Mouse (Mus musculus) hindbrain, postnatal 0 days (tissue): ENCODE results near the gene Tst. TPM values are rescaled to one million over a fixed set of nuclear protein-coding genes. Genes with fewer than 3 reads are reported as not detected.

Source experiments
- ATAC-seq: fragments of 200-750 bp; cut with Nextera tagmentation; 2 replicates; pipeline ENCODE4 v1.8.0; 2017; ENCODE audit warnings: mild to moderate bottlenecking, moderate TSS enrichment, moderate library complexity
- DNase-seq: peaks from one replicate; pipeline ENCODE4 v3.0.0-alpha.2; 2015; ENCODE audit warnings: low spot score
- H3K27ac ChIP-seq: fragments of 300-500 bp; sonication (generic); 2 replicates; pipeline ENCODE4 v1.5.1; 2014; ENCODE audit warnings: mild to moderate bottlenecking
- H3K27me3 ChIP-seq: fragments of 300-500 bp; sonication (generic); 2 replicates; pipeline ENCODE4 v1.6.1; 2014; ENCODE audit warnings: low read length, mixed read lengths; ENCODE audit not compliant: insufficient read depth
- H3K36me3 ChIP-seq: fragments of 300-500 bp; sonication (generic); 2 replicates; pipeline ENCODE4 v1.6.1; 2014; ENCODE audit warnings: low read length, mixed read lengths; ENCODE audit not compliant: insufficient read depth
- H3K4me1 ChIP-seq: fragments of 300-500 bp; sonication (generic); 2 replicates; pipeline ENCODE4 v1.6.1; 2014; ENCODE audit warnings: antibody characterized with exemption, low read length, mixed read lengths; ENCODE audit not compliant: insufficient read depth
- H3K4me2 ChIP-seq: fragments of 300-500 bp; sonication (generic); 2 replicates; pipeline ENCODE4 v1.6.1; 2014; ENCODE audit warnings: low read depth, mild to moderate bottlenecking, low read length, moderate library complexity, mixed read lengths
- H3K4me3 ChIP-seq: fragments of 300-500 bp; sonication (generic); 2 replicates; pipeline ENCODE4 v1.5.1; 2014; ENCODE audit warnings: low read length
- H3K9ac ChIP-seq: fragments of 300-500 bp; sonication (generic); replicated peaks from 2 replicates; pipeline ENCODE4 v1.6.1; 2014; ENCODE audit warnings: mild to moderate bottlenecking, low read length, moderate library complexity, mixed read lengths
- H3K9me3 ChIP-seq: fragments of 300-500 bp; sonication (generic); 2 replicates; pipeline ENCODE4 v1.6.1; 2016; ENCODE audit warnings: low read length, mixed read lengths
- CTCF ChIP-seq: IDR thresholded peaks from 2 replicates; pipeline ENCODE4 v1.5.1; 2016; ENCODE audit warnings: antibody characterized with exemption, control low read depth, low read depth
- WGBS: fragments of 180-500 bp; shearing (Covaris S2); extraction: QIAGEN DNeasy Blood & Tissue Kit; methylation state at CpG from one replicate; pipeline ENCODE4 v1.1.7; 2014; 5-methylcytosine and 5-hydroxymethylcytosine counted together
- polyA plus RNA-seq: library from polyadenylated mRNA; unstranded; fragments of >200 nt; fragmentation: Nextera tagmentation; extraction: Ambion mirVana; gene quantifications from 2 replicates; pipeline ENCODE4 v1.2.1, GENCODE M21; 2015
- total RNA-seq: library from RNA; depleted of rRNA; stranded (reverse); fragments of >200 nt; gene quantifications from 2 replicates; pipeline ENCODE4 v1.2.3, GENCODE M21; 2014

Tst gene
- total and polyA plus RNA-seq, 2 experiments from 2014 or later = 64.4 to 75.1 TPM

DNA sequence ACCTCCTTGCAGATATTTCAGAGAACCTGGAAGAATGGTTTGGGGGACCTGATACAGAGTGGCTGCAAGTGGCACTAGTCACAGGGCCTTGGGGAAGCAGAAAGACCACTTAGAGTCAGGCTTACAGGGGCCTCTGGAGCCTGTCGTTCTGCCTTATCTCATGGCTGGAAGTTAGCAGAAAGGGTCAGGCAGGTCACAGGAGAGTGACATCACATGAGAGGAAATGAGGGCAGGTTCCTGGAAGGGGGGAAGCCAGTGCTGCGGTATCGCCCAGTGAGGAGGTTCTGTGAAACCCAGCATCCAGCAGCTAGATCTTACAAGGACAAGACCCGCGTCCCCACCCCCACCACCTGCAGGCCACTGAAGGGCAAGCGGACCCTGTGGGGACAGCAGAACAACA lies 43.4 kb upstream of the Tst start:
- no peaks in the 10 kb centered on the region for H3K27me3 ChIP-seq
- H3K4me2 ChIP-seq = no peak overlapping the region
- H3K9me3 ChIP-seq = no peaks in the 10 kb centered on the region
- ATAC-seq (no peak), DNase-seq (no peak)
- no peaks in the 10 kb centered on the region for H3K36me3 ChIP-seq
- whole genome bisulfite sequencing = 75% methylated on average over 6 of the region's 6 CpGs
- TF ChIP-seq CTCF = no peak
- no peaks in the 10 kb centered on the region for H3K4me1 ChIP-seq
- H3K27ac ChIP-seq = no peak overlapping the region
- H3K4me3 ChIP-seq = no peak overlapping the region
- H3K9ac ChIP-seq = no peak overlapping the region

DNA sequence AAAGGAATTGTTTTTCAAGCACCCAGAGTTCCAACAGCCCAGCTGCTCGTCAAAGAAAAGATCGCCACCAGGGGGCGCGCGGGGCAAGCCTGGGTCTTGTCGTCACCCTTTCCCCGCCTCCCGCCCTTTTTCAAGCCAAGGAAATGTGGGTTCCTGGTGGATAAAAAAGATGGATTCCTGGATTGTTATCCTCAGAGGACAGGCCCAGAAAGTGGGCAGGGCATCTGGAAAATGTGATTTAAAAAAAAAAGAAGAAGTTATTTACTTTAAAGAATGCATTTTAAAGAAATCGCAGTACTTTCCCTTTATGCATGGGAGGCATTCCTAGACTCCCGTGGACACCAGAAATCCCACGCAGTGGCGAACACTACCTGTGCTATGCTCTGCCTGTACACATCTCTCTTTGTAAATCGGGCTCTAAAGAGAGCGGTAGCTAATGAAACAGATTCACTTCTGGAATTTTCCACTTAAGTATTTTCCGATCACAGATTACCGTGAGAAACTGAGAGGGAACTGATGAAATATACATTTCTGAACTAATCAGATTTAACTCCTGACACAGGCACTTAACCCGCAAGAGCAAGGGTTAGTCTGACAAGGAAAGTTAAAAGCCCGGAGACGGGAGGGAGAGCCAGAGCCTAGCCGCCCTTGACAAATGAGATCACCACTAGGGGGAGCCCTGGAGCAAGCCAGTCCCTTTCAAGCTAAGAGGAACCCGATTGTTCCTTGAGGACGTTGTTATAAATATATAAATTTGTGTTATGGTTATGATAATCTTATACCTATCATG lies 42.2 kb upstream of the Tst start:
- Histone ChIP-seq H3K27me3 (no peaks in the 10 kb centered on the region), H3K9me3 (no peaks in the 10 kb centered on the region), H3K36me3 (no peaks in the 10 kb centered on the region), H3K4me1 (no peaks in the 10 kb centered on the region), H3K4me3 (peak overlapping the region; percentile 29), H3K9ac (no peak overlapping the region; the same call in 1 of the 2 replicates), H3K4me2 (peak overlapping the region; percentile 70), H3K27ac (peak overlapping the region; percentile 66)
- ATAC-seq (peak; percentile 50), DNase-seq (peak; percentile 95)
- TF ChIP-seq CTCF = peak; percentile 94
- under 1% methylated on average over 22 of the region's 22 CpGs for WGBS

DNA sequence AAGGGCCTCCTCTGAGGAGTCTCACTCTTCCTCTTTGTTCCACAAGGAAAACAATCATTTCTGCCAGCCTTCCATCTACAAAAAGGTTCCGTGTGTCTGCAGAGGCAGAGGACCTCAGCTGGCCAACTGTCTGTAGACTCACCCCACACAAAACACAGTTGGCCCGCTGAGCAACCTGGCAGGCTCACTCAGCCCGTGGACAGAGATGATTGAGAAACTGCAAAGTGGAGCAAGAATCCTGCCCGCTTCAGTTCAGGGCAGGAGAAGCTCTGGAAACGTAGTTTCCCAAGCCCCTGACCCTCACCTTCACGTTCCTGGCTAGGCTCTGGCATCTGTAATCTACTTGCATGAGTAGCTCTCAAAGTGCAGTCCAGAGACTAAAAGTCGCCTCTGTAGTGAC lies 41.4 kb upstream of the Tst start:
- Histone ChIP-seq H3K4me1 (no peaks in the 10 kb centered on the region), H3K4me3 (no peak overlapping the region), H3K9ac (no peak overlapping the region), H3K27me3 (no peaks in the 10 kb centered on the region), H3K4me2 (no peak overlapping the region), H3K27ac (peak overlapping the region; percentile 48), H3K9me3 (no peaks in the 10 kb centered on the region), H3K36me3 (no peaks in the 10 kb centered on the region)
- DNase-seq (no peak), ATAC-seq (no peak)
- TF ChIP-seq CTCF = no peak
- WGBS = 47% methylated on average over 7 of the region's 7 CpGs

DNA sequence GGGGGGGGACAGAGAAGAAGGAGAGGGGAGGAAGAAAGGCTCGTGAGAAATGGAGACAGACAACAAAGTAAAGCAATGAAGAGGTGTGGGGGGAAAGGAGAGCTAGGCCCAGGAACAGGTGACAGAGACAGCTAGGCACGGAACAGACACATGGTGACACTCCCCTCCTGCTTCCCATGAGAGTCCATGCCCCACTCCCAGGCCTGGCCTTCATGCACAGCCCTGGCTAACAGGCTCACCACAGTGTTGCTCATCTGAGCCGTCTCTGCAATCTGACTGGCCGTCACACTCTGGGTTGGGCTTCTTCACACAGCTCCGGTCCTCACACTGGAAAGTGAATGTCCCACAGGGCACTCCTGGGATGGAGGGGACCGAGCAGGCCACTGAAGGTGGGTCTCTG lies 38.1 kb upstream of the Tst start:
- Histone ChIP-seq H3K4me2 (no peak overlapping the region), H3K4me1 (no peaks in the 10 kb centered on the region), H3K27ac (no peak overlapping the region), H3K27me3 (no peaks in the 10 kb centered on the region), H3K9ac (no peak overlapping the region), H3K9me3 (no peaks in the 10 kb centered on the region), H3K36me3 (no peaks in the 10 kb centered on the region), H3K4me3 (no peak overlapping the region)
- no peak for TF ChIP-seq CTCF
- WGBS = 35% methylated on average over 6 of the region's 6 CpGs
- ATAC-seq (no peak), DNase-seq (no peak)

DNA sequence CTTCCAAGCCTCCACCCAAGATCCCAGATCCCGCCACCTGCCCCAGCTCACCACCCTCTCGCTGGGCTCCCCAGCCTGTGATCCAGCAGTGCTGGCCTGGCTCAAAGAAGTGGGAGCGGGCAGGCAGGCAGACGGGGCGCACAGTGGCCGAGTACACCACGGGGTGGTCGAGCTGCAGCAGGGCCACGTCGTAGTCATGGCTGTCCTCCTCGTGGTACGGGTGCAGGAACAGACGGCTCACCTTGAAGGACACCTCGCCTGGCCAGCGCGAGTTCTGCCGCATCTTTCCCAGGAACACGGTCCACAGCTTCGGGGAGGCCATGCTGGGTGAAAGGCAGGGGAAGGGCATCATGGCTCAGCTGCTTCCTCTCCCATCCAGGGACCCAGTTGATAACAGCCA lies 36.5 kb upstream of the Tst start:
- H3K4me2 ChIP-seq = no peak overlapping the region
- H3K9me3 ChIP-seq = no peaks in the 10 kb centered on the region
- H3K9ac ChIP-seq = no peak overlapping the region
- DNase-seq (no peak), ATAC-seq (no peak)
- no peak overlapping the region for H3K27ac ChIP-seq
- 88% methylated on average over 19 of the region's 19 CpGs for WGBS
- no peak for TF ChIP-seq CTCF
- H3K36me3 ChIP-seq = no peaks in the 10 kb centered on the region
- H3K4me1 ChIP-seq = peaks cover 6% of the 10 kb centered on the region; the same call in 1 of the 2 replicates
- H3K4me3 ChIP-seq = no peak overlapping the region
- no peaks in the 10 kb centered on the region for H3K27me3 ChIP-seq

DNA sequence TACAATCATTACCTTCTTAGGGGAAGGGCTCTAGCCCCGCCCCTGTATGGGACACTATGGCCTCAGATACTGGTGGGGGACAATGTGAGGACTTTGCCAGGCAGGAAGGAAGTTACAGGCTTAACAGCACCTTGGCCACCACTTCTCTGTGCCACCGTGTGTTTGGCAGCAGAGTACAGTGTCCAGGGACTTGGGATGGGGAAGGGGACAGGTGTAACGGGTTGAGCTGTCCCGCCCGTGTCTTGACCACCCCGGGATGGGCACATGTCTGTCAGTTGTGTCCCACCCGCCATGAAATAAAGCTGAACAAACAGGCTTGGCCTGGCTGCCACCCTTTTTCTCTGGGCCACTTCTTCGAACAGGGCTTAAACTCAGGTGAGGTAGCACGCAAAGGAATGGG lies 33.3 kb upstream of the Tst start:
- Histone ChIP-seq H3K36me3 (0 out of 2 replicates have a peak, but pooled peaks cover 8% of the 10 kb centered on the region), H3K4me3 (no peak overlapping the region), H3K9ac (no peak overlapping the region), H3K4me2 (no peak overlapping the region), H3K27me3 (no peaks in the 10 kb centered on the region), H3K9me3 (no peaks in the 10 kb centered on the region), H3K27ac (no peak overlapping the region), H3K4me1 (peaks cover 16% of the 10 kb centered on the region; the same call in 1 of the 2 replicates)
- TF ChIP-seq CTCF = no peak
- DNase-seq (no peak), ATAC-seq (no peak)
- WGBS = 71% methylated on average over 9 of the region's 9 CpGs

DNA sequence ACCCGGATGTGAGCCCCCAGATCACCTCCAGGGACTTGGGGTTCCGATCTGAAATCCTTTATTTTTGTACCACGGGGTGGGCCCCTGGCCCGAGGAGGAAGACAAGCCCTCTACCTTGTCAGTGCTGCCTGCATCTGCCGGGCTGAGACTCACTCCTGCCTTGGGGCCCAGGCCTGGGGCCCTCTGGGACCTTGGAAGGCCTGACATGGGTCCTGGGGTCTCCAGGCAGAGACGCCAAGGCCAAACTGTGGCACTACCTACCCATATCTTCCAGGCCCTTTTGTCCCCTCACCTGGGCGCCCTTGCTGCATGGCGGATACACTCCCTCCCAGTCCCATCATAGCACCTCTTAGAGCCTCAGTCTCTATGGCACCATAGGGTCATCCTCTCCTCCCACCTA lies 32.8 kb upstream of the Tst start:
- H3K4me3 ChIP-seq = no peak overlapping the region
- no peaks in the 10 kb centered on the region for H3K9me3 ChIP-seq
- no peak overlapping the region for H3K9ac ChIP-seq
- 55% methylated on average over 8 of the region's 8 CpGs for WGBS
- H3K4me1 ChIP-seq = peaks cover 16% of the 10 kb centered on the region; the same call in 1 of the 2 replicates
- no peak overlapping the region for H3K27ac ChIP-seq
- no peak for DNase-seq
- no peak for ATAC-seq
- peaks cover 13% of the 10 kb centered on the region; the same call in 1 of the 2 replicates for H3K36me3 ChIP-seq
- no peaks in the 10 kb centered on the region for H3K27me3 ChIP-seq
- TF ChIP-seq CTCF = no peak
- no peak overlapping the region for H3K4me2 ChIP-seq
